8 mouse cellular contexts compared by ENCODE assay signal in the genomic region with DNA sequence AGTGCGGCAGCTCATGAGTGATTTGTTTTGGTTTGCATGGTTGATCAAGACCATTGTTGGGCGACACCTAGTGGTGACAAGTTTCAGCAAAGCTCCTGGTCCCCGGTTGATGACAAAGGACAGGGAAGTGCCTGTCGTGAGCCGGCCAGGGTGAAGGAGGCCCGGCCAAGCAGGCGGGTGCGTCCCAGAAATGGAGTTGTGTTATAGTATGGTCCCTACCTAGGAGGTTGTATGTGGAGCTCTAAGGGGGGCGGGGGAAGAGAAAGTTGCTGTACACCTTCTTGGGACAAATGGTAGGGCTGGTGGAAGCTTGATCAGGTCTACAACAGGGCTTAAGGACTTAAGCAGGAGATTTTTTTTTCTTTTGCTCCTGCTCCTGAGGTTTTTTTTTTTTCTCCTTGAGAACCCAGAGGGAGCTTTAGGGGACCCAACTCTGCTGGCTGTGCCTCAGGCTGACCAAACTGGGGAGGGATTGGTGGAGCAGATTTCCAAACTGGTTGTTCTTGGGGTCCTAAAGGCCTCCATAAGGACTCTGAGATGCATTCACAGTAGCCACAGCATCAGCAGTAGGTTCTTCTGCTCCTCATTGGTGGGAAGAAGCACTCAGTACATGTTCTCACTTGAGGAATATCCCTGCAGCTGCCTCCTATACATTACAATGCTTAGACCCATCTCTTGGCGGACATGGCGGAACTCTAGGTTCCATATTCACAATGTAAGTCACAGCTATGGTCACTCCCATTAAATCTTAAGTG. TPM values are rescaled to one million over a fixed set of nuclear protein-coding genes. Genes with fewer than 3 reads are reported as not detected.
DNase-seq lines count a peak whose midpoint lies in the region; ATAC-seq lines count a peak whose summit lies in the region.

No protein-coding gene starts in this region.

- H3K4me1 ChIP-seq in hindbrain, embryonic 15.5 days (replicated peaks): no peaks in the 10 kb centered on the region

- no peaks in the 10 kb centered on the region for H3K9me3 ChIP-seq in hindbrain, embryonic 15.5 days

- ATAC-seq in hindbrain, embryonic 15.5 days (ENCODE audit: low FRiP score, low read depth): peak; percentile 93

- H3K36me3 ChIP-seq in hindbrain, embryonic 15.5 days: no peaks in the 10 kb centered on the region

- no peak overlapping the region for H3K27ac ChIP-seq in hindbrain, embryonic 15.5 days (replicated peaks)

- peak; percentile 85 for DNase-seq in T-cell, adult 2 months (ENCODE audit: low spot score)
- peak; percentile 85 to 96 for DNase-seq in cerebellum, postnatal 36 days
- DNase-seq in frontal cortex, postnatal 36 days (ENCODE audit: low spot score in 2 of 2): peak; percentile 83 to 86
- peak; percentile 65 for DNase-seq in left cerebral cortex, adult 11 months (ENCODE audit: low spot score)
- peak; percentile 88 to 95 for DNase-seq in lung, postnatal 4 days
- peak; percentile 99 for DNase-seq in retina, postnatal 7 days (ENCODE audit: low read depth, low spot score)
- peak; percentile 85 for DNase-seq in urinary bladder, adult 2 months (ENCODE audit: low spot score)

- peak overlapping the region; percentile 46 for H3K4me2 ChIP-seq in hindbrain, embryonic 15.5 days

- WGBS in hindbrain, embryonic 15.5 days: 12% methylated on average over 11 of the region's 11 CpGs

- H3K9ac ChIP-seq in hindbrain, embryonic 15.5 days: no peak overlapping the region

- no peaks in the 10 kb centered on the region for H3K27me3 ChIP-seq in hindbrain, embryonic 15.5 days

- peak overlapping the region; percentile 35 for H3K4me3 ChIP-seq in hindbrain, embryonic 15.5 days

RNA-seq across cellular contexts. Expression of a gene that starts 3.0 kb away (rescaled TPM):
- not detected in 2 replicates for polyA plus RNA-seq in hindbrain, embryonic 15.5 days (2015; fragmentation: Nextera tagmentation; extraction: Ambion mirVana)
- polyA plus RNA-seq in urinary bladder, adult 2 months (2012; rRNA removed): not detected in 2 replicates

RNA-seq across cellular contexts. Expression of a gene that starts 7.0 kb away (rescaled TPM):
- polyA plus RNA-seq in hindbrain, embryonic 15.5 days (2015; fragmentation: Nextera tagmentation; extraction: Ambion mirVana): not detected in 2 replicates
- polyA plus RNA-seq in urinary bladder, adult 2 months (2012; rRNA removed): not detected in 2 replicates

RNA-seq across cellular contexts. Expression of a gene that starts 35.5 kb away (rescaled TPM):
- not detected in 2 replicates for polyA plus RNA-seq in hindbrain, embryonic 15.5 days (2015; fragmentation: Nextera tagmentation; extraction: Ambion mirVana)
- not detected in 2 replicates for polyA plus RNA-seq in urinary bladder, adult 2 months (2012; rRNA removed)

RNA-seq across cellular contexts. Expression of a gene that starts 38.1 kb away (rescaled TPM):
- polyA plus RNA-seq in hindbrain, embryonic 15.5 days (2015; fragmentation: Nextera tagmentation; extraction: Ambion mirVana): not detected in 2 replicates
- not detected in 2 replicates for polyA plus RNA-seq in urinary bladder, adult 2 months (2012; rRNA removed)

RNA-seq across cellular contexts. Expression of a gene that starts 42.5 kb away (rescaled TPM):
- not detected in 2 replicates for polyA plus RNA-seq in hindbrain, embryonic 15.5 days (2015; fragmentation: Nextera tagmentation; extraction: Ambion mirVana)
- not detected in 2 replicates for polyA plus RNA-seq in urinary bladder, adult 2 months (2012; rRNA removed)
